Mouse (Mus musculus) C2C12 (cell line): Measurements from ENCODE around the gene Tubgcp3.

Experiments
- CTCF ChIP-seq: IDR thresholded peaks from one replicate; pipeline ENCODE4 v1.5.1; 2011; ENCODE audit not compliant: control insufficient read depth, insufficient read depth, insufficient read length
- USF1 ChIP-seq: IDR thresholded peaks from one replicate; pipeline ENCODE4 v1.6.1; 2011; ENCODE audit warnings: low read depth, mild to moderate bottlenecking, control low read depth, moderate library complexity

DNA sequence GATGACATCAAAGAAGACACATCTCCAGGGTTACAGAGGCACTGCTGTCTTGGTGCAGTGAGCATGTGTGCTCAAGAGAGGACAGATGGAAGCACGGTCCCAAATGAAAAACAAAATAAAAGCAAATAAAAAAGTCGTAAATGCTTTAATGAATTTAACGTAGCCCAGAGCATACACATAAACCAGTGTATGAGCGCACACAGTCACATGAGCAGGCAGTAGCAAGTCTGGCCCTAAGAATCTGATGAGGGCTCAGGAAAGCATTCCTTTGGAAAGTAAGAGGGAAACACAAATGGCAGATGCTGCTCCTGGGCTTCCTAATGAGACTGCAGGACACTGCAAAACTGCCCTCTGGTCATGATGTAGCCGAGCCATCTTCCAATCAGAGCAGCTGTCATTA lies 46.2 kb downstream of the Tubgcp3 start:
- TF ChIP-seq CTCF (no peak), USF1 (no peak)
